Mouse (Mus musculus): ENCODE measurements around the gene Zfp467. TPM values are rescaled to one million over a fixed set of nuclear protein-coding genes. Genes with fewer than 3 reads are reported as not detected.
A peak's percentile ranks its signal among the peaks of the same experiment; 100 is the strongest.

Gene Zfp467
- polyA plus RNA-seq, 1 experiment from 2014 or later, result 16.6 TPM

DNA sequence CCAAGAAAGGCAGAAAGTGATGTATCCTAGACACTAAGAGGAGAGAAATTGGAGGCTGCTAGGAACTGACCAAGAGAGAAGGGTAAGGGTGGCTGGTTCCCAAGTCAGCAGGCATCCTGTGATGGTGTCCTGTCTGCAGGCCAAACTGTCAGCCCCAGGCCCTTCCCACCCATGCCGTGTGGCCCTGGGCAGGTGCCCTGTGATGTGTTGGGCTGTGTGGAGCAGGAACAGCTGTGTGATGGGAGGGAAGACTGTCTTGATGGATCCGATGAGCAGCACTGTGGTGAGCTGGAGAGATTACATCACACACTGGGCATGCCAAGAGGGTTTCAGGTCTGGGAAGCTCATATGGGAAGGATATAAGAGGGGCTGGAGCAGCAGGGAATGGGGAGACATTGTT, 25.1 kb upstream of the Zfp467 start:
- no peak for ATAC-seq (replicated peaks; ENCODE audit: insufficient number of reproducible peaks, low FRiP score, low TSS enrichment, low read depth)

DNA sequence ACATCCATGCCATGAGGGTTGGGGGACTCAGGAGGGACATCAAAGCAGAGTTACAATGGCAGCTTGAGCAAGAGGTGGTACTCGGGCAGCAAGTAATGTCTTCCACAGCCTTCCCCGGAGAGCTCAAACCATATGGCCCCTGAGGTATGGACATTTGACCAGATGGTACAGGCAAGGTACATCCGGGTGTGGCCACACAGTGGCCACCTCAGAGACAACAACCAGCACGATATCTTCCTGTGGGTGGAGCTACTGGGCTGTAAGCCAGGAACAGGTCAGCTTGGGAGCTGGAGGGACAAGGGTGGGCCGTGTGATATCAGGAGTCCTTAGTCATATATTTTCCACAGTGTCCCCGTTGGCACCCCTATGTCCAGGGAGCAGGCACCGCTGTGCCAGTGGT, 21.9 kb upstream of the Zfp467 start:
- WGBS, result 79% methylated on average over 7 of the region's 7 CpGs
- H3K27ac ChIP-seq (replicated peaks; ENCODE audit: low read depth, low read length), result no peak overlapping the region
- H3K4me3 ChIP-seq (ENCODE audit: low read depth, low read length), result no peak overlapping the region
- no peaks in the 10 kb centered on the region for H3K9me3 ChIP-seq (replicated peaks; ENCODE audit: control insufficient read depth, low read length)
- no peaks in the 10 kb centered on the region for H3K27me3 ChIP-seq (ENCODE audit: control insufficient read depth, insufficient read depth, low read length)
- H3K4me1 ChIP-seq (ENCODE audit: control insufficient read depth, insufficient read depth, low read length), result no peaks in the 10 kb centered on the region
- no peak overlapping the region for H3K4me2 ChIP-seq (ENCODE audit: low read depth, low read length)
- no peak overlapping the region for H3K9ac ChIP-seq (replicated peaks; ENCODE audit: low read length)
- ATAC-seq (replicated peaks; ENCODE audit: insufficient number of reproducible peaks, low FRiP score, low TSS enrichment, low read depth), result peak; percentile 49; the same call in 1 of the 2 replicates
- DNase-seq (ENCODE audit: low spot score), result no peak
- no peaks in the 10 kb centered on the region for H3K36me3 ChIP-seq (replicated peaks; ENCODE audit: control insufficient read depth, insufficient read depth, low read depth, low read length)

More for the DNA sequence above, 25.1 kb upstream of the Zfp467 start:
- H3K27me3 ChIP-seq (ENCODE audit: control insufficient read depth, insufficient read depth, low read length), result no peaks in the 10 kb centered on the region
- no peak overlapping the region for H3K9ac ChIP-seq (replicated peaks; ENCODE audit: low read length)
- no peak overlapping the region for H3K4me3 ChIP-seq (ENCODE audit: low read depth, low read length)
- no peaks in the 10 kb centered on the region for H3K4me1 ChIP-seq (ENCODE audit: control insufficient read depth, insufficient read depth, low read length)
- H3K36me3 ChIP-seq (replicated peaks; ENCODE audit: control insufficient read depth, insufficient read depth, low read depth, low read length), result no peaks in the 10 kb centered on the region
- no peak overlapping the region for H3K27ac ChIP-seq (replicated peaks; ENCODE audit: low read depth, low read length)
- H3K9me3 ChIP-seq (replicated peaks; ENCODE audit: control insufficient read depth, low read length), result no peaks in the 10 kb centered on the region
- 85% methylated on average over 2 of the region's 2 CpGs for WGBS
- H3K4me2 ChIP-seq (ENCODE audit: low read depth, low read length), result no peak overlapping the region
- DNase-seq (ENCODE audit: low spot score), result no peak

DNA sequence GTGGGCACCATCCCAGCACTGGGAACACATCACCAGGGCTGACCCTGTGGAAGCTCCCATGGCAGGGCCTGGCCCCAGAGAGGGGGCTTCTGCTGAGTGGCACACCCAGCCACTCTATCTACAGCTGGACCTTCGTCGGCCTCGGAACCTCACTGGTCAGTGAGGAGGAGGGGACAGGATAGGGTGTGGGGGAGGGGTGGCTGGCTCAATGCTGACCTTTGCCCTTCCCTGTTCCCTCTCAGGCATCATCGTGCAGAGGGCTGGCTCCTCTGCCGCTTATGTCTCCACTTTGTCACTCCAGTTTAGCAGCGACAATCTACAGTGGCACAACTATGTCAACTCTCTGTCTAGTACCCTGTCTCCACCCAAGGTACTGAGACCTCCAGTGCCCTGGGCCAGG, 21.1 kb upstream of the Zfp467 start:
- 9% methylated on average over 6 of the region's 6 CpGs for WGBS
- H3K4me1 ChIP-seq (ENCODE audit: control insufficient read depth, insufficient read depth, low read length), result no peaks in the 10 kb centered on the region
- no peaks in the 10 kb centered on the region for H3K36me3 ChIP-seq (replicated peaks; ENCODE audit: control insufficient read depth, insufficient read depth, low read depth, low read length)
- ATAC-seq (replicated peaks; ENCODE audit: insufficient number of reproducible peaks, low FRiP score, low TSS enrichment, low read depth), result no peak
- no peak overlapping the region for H3K4me2 ChIP-seq (ENCODE audit: low read depth, low read length)
- H3K9me3 ChIP-seq (replicated peaks; ENCODE audit: control insufficient read depth, low read length), result no peaks in the 10 kb centered on the region
- no peak for DNase-seq (ENCODE audit: low spot score)
- H3K9ac ChIP-seq (replicated peaks; ENCODE audit: low read length), result no peak overlapping the region; the same call in 1 of the 2 replicates
- H3K4me3 ChIP-seq (ENCODE audit: low read depth, low read length), result no peak overlapping the region
- H3K27ac ChIP-seq (replicated peaks; ENCODE audit: low read depth, low read length), result no peak overlapping the region
- H3K27me3 ChIP-seq (ENCODE audit: control insufficient read depth, insufficient read depth, low read length), result no peaks in the 10 kb centered on the region

GRCm38 (mm10) chr6:48464966-48465679, 19.5 kb upstream of the Zfp467 start:
- H3K4me3 ChIP-seq (ENCODE audit: low read depth, low read length), result no peak overlapping the region
- H3K36me3 ChIP-seq (replicated peaks; ENCODE audit: control insufficient read depth, insufficient read depth, low read depth, low read length), result no peaks in the 10 kb centered on the region
- no peak overlapping the region for H3K27ac ChIP-seq (replicated peaks; ENCODE audit: low read depth, low read length)
- H3K4me2 ChIP-seq (ENCODE audit: low read depth, low read length), result no peak overlapping the region
- DNase-seq (ENCODE audit: low spot score) (no peak), ATAC-seq (replicated peaks; ENCODE audit: insufficient number of reproducible peaks, low FRiP score, low TSS enrichment, low read depth) (no peak)
- no peaks in the 10 kb centered on the region for H3K4me1 ChIP-seq (ENCODE audit: control insufficient read depth, insufficient read depth, low read length)
- 89% methylated on average over 13 of the region's 13 CpGs for WGBS
- H3K9me3 ChIP-seq (replicated peaks; ENCODE audit: control insufficient read depth, low read length), result no peaks in the 10 kb centered on the region
- no peak overlapping the region for H3K9ac ChIP-seq (replicated peaks; ENCODE audit: low read length)
- H3K27me3 ChIP-seq (ENCODE audit: control insufficient read depth, insufficient read depth, low read length), result no peaks in the 10 kb centered on the region

DNA sequence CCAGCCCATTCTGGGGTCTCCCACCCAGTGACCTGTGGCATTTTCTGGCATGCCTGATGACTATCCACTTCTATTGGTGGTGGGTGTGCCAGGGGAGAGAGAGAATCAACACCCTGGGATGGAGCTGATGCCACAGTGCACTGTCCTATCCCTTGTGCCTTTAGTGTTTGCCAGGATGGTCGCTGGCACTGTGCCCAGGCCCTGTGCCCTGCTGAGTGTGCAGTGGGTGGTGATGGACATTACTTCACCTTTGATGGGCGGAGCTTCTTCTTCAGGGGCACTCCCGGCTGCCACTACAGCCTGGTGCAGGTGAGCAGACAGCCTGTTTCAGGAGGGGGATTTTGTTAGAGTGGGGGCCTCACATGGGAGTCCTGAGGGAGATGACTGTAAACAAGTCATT, 7.1 kb upstream of the Zfp467 start:
- WGBS, result 79% methylated on average over 3 of the region's 3 CpGs
- H3K27ac ChIP-seq (replicated peaks; ENCODE audit: low read depth, low read length), result no peak overlapping the region
- H3K27me3 ChIP-seq (ENCODE audit: control insufficient read depth, insufficient read depth, low read length), result no peaks in the 10 kb centered on the region
- H3K4me1 ChIP-seq (ENCODE audit: control insufficient read depth, insufficient read depth, low read length), result no peaks in the 10 kb centered on the region
- DNase-seq (ENCODE audit: low spot score) (no peak), ATAC-seq (replicated peaks; ENCODE audit: insufficient number of reproducible peaks, low FRiP score, low TSS enrichment, low read depth) (no peak)
- no peak overlapping the region for H3K4me2 ChIP-seq (ENCODE audit: low read depth, low read length)
- no peaks in the 10 kb centered on the region for H3K36me3 ChIP-seq (replicated peaks; ENCODE audit: control insufficient read depth, insufficient read depth, low read depth, low read length)
- no peak overlapping the region for H3K4me3 ChIP-seq (ENCODE audit: low read depth, low read length)
- H3K9ac ChIP-seq (replicated peaks; ENCODE audit: low read length), result no peak overlapping the region
- H3K9me3 ChIP-seq (replicated peaks; ENCODE audit: control insufficient read depth, low read length), result no peaks in the 10 kb centered on the region

GRCm38 (mm10) chr6:48452151-48452550, 6.5 kb upstream of the Zfp467 start:
- no peak for DNase-seq (ENCODE audit: low spot score)
- Histone ChIP-seq H3K4me1 (ENCODE audit: control insufficient read depth, insufficient read depth, low read length) (no peaks in the 10 kb centered on the region), H3K36me3 (replicated peaks; ENCODE audit: control insufficient read depth, insufficient read depth, low read depth, low read length) (no peaks in the 10 kb centered on the region), H3K4me3 (ENCODE audit: low read depth, low read length) (no peak overlapping the region), H3K9me3 (replicated peaks; ENCODE audit: control insufficient read depth, low read length) (no peaks in the 10 kb centered on the region), H3K4me2 (ENCODE audit: low read depth, low read length) (no peak overlapping the region), H3K27ac (replicated peaks; ENCODE audit: low read depth, low read length) (no peak overlapping the region), H3K27me3 (ENCODE audit: control insufficient read depth, insufficient read depth, low read length) (no peaks in the 10 kb centered on the region), H3K9ac (replicated peaks; ENCODE audit: low read length) (no peak overlapping the region)
- no peak for ATAC-seq (replicated peaks; ENCODE audit: insufficient number of reproducible peaks, low FRiP score, low TSS enrichment, low read depth)
- 62% methylated on average over 1 of the region's 1 CpGs for WGBS

DNA sequence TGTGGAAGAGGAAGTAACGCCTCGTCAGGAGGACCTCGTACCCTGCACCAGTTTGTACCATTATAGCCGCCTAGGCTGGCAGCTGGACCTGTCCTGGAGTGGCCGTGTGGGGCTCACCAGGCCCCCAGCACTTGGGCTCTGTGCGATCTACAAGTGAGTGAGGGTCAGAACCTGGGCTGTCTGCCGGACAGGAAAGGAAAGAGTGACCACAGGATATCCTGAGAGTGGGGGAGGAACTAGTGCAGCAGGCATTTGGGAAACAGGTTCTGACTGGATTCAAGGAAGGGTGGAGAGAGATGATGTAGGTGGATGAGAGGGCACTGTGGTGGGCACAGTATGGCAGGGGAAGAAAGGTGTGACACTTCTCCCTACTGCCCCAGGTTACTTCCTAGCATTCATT, 2.9 kb upstream of the Zfp467 start:
- Histone ChIP-seq H3K4me3 (ENCODE audit: low read depth, low read length) (no peak overlapping the region), H3K27me3 (ENCODE audit: control insufficient read depth, insufficient read depth, low read length) (no peaks in the 10 kb centered on the region), H3K4me2 (ENCODE audit: low read depth, low read length) (no peak overlapping the region), H3K36me3 (replicated peaks; ENCODE audit: control insufficient read depth, insufficient read depth, low read depth, low read length) (no peaks in the 10 kb centered on the region), H3K9ac (replicated peaks; ENCODE audit: low read length) (no peak overlapping the region), H3K9me3 (replicated peaks; ENCODE audit: control insufficient read depth, low read length) (no peaks in the 10 kb centered on the region), H3K4me1 (ENCODE audit: control insufficient read depth, insufficient read depth, low read length) (peaks cover 3% of the 10 kb centered on the region; the same call in 1 of the 2 replicates), H3K27ac (replicated peaks; ENCODE audit: low read depth, low read length) (no peak overlapping the region)
- 68% methylated on average over 7 of the region's 7 CpGs for WGBS
- no peak for DNase-seq (ENCODE audit: low spot score)
- no peak for ATAC-seq (replicated peaks; ENCODE audit: insufficient number of reproducible peaks, low FRiP score, low TSS enrichment, low read depth)

DNA sequence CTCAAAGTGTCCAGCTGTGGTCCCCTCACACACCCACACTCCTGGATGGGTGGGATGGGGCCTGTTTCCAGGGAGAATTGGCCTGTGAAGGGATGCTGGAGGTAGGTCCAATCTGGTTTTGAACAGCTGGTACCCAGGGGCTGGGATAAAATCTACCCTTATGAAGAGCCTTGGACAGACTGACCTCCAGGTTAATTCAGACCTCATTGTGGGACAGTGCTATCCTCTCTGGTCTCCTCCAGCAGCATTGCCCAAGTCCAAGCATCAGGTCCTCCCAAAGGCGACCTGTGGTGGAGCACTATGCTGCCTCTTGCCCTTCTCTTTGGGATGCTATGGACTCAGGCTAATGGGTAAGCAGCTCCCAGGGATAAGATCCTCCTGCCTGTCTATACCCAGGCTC, 2.3 kb upstream of the Zfp467 start, which contains the start of gene Sspo:
Gene Sspo, plus strand, starts transcription at position 301 of the 400 bp plus-strand sequence.
- no peaks in the 10 kb centered on the region for H3K9me3 ChIP-seq (replicated peaks; ENCODE audit: control insufficient read depth, low read length)
- no peak within 1 kb of the TSS for H3K27ac ChIP-seq (replicated peaks; ENCODE audit: low read depth, low read length)
- no peaks in the 10 kb centered on the region for H3K36me3 ChIP-seq (replicated peaks; ENCODE audit: control insufficient read depth, insufficient read depth, low read depth, low read length)
- 72% methylated on average over 1 of the region's 1 CpGs for WGBS
- no peaks in the 10 kb centered on the region for H3K27me3 ChIP-seq (ENCODE audit: control insufficient read depth, insufficient read depth, low read length)
- peaks cover 3% of the 10 kb centered on the region; the same call in 1 of the 2 replicates for H3K4me1 ChIP-seq (ENCODE audit: control insufficient read depth, insufficient read depth, low read length)
- H3K4me3 ChIP-seq (ENCODE audit: low read depth, low read length), result no peak within 1 kb of the TSS
- ATAC-seq (replicated peaks; ENCODE audit: insufficient number of reproducible peaks, low FRiP score, low TSS enrichment, low read depth), result no peak
- DNase-seq (ENCODE audit: low spot score), result no peak
- H3K9ac ChIP-seq (replicated peaks; ENCODE audit: low read length), result no peak within 1 kb of the TSS
- H3K4me2 ChIP-seq (ENCODE audit: low read depth, low read length), result no peak within 1 kb of the TSS
